Mouse (Mus musculus): Measurements from ENCODE around the gene Olfr1162.
"Not testable (repeated sequence)": the region's sequence is repeated elsewhere in the genome, so short reads cannot be mapped to it uniquely, and the experiment has no call there.

The Olfr1162 gene

DNA sequence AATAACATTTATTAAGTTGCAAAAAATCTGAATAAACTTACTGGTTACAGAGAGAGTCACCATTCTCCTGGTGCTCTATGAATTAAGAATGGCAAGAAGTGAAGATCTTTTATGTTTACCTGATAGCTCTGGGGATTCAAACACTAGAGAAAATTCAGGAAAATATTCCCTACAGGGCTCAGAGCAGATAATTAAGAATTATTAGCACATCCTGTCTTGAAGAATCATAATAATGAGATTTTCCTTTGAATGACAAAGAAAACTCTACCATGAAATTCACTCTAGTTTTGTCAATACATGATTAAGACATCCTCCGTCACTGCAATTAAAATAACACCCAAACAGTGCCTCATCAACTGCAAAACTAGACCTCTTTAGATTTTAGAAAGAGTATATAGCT lies at the start of gene Olfr1162:
Gene Olfr1162, minus strand, starts transcription at position 101 of the 400 bp plus-strand sequence.
- in situ Hi-C loops (cut with MboI, MseI) = no loop called here

DNA sequence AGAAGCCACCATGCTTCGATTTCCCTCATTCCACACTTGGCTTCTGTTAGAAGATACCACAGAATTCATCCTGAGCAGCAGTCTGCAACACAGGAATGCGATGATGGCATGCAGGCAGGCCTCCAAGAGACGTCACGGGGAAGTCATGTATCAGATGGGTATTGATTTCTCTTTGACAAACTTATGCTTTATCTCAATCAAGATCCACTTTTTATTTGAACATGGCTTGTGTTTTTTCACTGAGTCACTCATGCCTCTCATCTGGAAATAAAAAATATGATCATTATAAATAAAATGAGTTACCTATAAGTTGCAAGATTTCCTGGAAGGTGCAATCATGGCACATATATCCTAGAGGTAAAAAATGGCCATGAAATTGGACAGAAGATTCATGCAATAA lies 42.9 kb upstream of the Olfr1162 start, which contains the start of gene Olfr1164:
Gene Olfr1164, minus strand, starts transcription at position 101 of the 400 bp plus-strand sequence.
- in situ Hi-C loops (cut with MboI, MseI) = no loop called here

DNA sequence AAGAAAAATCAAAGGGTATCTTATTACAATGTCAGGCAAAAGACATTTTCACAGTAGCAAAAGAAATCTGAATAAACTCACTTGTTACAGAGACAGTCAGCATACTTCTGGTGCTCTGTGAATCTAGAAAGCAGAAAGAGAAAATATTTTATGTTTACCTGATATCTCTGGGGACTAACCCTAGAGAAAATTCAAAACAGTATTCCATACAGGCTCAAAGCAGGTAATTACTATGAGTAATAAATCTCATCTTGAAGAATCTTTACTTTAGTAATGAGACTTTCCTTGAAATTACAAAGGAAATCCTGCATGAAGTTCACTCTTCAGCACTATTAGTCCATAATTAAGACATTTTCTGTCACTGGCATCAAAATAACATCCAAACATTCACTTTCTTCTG lies 20.8 kb upstream of the Olfr1162 start, which contains the start of gene Olfr1163:
Gene Olfr1163, minus strand, starts transcription at position 101 of the 400 bp plus-strand sequence.
- in situ Hi-C loops (cut with MboI, MseI) = no loop called here

DNA sequence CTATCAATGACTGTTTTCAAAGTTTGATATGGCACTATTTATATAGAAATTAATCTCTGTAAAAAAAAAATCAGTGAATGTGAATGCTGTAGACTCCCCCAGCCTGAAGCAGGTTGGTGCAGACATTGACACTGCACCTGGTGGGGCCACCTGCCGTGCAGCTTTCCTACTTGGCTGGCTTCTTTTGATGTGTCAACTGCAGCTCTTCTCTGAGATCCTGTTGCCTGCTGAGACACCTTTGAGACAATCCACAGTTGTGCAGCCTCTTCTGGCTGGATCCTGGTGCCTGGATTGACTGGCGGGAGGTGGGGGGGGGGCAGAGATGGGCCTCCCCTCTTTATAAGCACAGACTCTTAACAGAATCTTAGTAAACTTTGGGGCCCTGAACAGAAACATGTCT lies 12.7 kb upstream of the Olfr1162 start:
- in situ Hi-C loops (cut with MboI, MseI) = no loop called here

DNA sequence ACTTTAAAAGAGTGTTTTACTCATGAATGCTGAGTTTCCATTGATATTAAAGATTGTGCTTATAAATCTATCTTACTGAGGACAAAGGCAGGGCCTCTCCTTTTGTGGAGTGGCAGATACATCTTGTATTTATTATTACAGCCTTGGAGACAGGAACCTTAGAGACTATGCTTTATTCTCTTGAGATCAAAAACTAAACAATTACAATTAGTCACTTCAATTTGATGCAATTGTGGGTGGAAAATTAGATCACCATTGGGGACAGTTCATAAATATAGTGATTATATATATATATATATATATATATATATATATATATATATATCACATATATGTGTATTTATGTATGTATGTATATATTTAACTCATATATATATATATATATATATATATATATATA lies 13.3 kb downstream of the Olfr1162 start, which contains the start of gene Olfr73:
Gene Olfr73, minus strand, starts transcription at position 101 of the 400 bp plus-strand sequence.
- in situ Hi-C loops (cut with MboI, MseI) = no loop called here

DNA sequence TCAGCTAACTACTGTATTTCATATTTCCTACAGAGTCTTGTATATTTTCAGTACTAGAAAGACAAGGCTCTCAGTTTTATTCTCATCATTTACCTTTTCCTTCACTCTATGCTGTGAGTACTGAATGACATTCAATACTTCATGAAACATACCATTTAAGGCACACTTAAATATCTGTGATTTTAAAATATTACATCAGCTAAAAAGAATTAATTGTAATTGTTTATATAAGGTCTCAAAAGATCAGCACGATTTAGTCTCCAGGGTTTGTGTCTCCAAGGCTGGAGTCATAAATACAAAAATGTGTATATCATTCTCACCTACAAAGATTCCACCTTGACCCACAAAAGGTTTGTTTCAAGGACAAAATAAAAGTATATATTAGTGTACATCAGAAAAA lies 28.5 kb downstream of the Olfr1162 start, which contains the start of gene Olfr1161:
Gene Olfr1161, plus strand, starts transcription at position 301 of the 400 bp plus-strand sequence.
- in situ Hi-C loops (cut with MboI, MseI) = not testable (repeated sequence)

DNA sequence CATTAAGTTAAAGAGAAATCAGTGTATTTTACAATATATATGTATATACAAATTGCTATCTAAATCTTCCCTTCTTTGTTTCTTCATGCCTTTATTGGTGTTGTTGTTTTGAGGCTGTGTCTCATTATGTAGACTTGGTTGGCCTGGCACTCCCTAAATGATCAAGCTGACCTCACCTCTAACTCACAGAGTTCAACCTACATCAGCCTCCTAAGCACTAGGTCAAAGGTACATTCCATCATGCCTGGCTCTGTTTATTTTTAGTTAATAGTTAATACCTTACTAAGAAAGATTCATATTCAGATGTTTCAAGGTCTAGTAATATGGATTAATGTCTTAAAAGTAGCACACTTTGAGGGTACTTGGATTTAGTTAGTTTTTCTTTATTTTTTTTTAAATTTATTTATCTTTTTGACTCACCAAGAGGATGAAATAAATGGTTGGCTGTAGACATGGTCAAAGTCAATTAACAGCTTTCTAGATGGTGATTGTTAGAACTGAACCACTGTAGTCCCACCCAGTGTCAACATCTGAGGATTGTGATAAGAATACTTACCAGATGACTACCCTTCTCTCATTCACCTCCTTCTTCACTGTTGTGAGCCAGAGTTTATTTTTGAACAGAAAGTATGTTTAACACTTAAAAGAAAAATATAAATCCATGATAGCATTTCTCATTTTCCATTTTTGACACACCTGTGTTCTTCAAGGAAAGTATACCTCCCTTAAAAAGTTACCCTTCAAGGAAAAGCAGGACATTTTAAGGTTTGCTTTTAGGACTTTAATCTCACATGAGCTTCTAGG lies 43.2 kb downstream of the Olfr1162 start, which contains the start of gene Olfr1160:
Gene Olfr1160, minus strand, starts transcription at position 754 of the 804 bp plus-strand sequence.
- in situ Hi-C loops (cut with MboI, MseI) = no loop called here

Data from T-helper 1 cell (primary cell).